Mouse (Mus musculus) bone marrow macrophage, adult 2 months (primary cell): ENCODE measurements around the gene Tpst1. TPM values are rescaled to one million over a fixed set of nuclear protein-coding genes. Genes with fewer than 3 reads are reported as not detected.

ENCODE experiments used
- H3K27ac ChIP-seq: 2 replicates; pipeline ENCODE4 v1.5.1; 2012; ENCODE audit warnings: low read depth, low read length; ENCODE audit not compliant: insufficient read depth
- H3K4me1 ChIP-seq: 2 replicates; pipeline ENCODE4 v1.6.1; 2012; ENCODE audit warnings: low read length; ENCODE audit not compliant: control insufficient read depth, insufficient read depth
- H3K4me3 ChIP-seq: 2 replicates; pipeline ENCODE4 v1.5.1; 2012; ENCODE audit warnings: mild to moderate bottlenecking, low read length, moderate library complexity; ENCODE audit not compliant: insufficient read depth
- CTCF ChIP-seq: IDR thresholded peaks from 2 replicates; pipeline ENCODE4 v1.5.1; 2012; ENCODE audit warnings: low read depth, mild to moderate bottlenecking, low read length, moderate library complexity
- POLR2A ChIP-seq: IDR thresholded peaks from 2 replicates; pipeline ENCODE4 v1.6.1; 2012; ENCODE audit warnings: mild to moderate bottlenecking, low read depth, low read length, borderline replicate concordance
- polyA plus RNA-seq: library from polyadenylated mRNA; stranded (reverse); fragments of >200 nt; gene quantifications from 2 replicates; pipeline ENCODE4 v1.2.4, GENCODE M21; 2012; ENCODE audit not compliant: missing spikeins, insufficient read depth, insufficient read length

Gene Tpst1
- polyA plus RNA-seq, 1 experiment = 14.7 TPM

DNA sequence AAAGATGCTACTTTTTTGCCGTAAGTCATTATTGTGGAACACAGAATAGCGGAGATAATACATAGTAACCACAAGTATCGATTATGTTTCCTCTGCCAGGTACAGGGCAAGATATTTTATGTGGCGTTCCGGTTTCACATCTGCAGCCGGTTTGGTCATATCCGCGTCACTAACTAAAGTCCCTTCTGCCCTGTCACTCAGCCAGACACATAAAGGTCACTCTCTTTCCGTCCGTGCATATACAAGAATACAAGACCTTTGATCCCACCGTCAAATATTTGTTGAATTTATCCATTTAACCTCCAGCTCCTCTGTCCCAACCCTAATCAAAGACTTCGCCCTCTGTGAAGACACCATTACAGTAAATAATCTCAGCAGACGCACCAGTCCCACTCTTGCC lies 63.5 kb downstream of the Tpst1 start:
- TF ChIP-seq POLR2A = no peak
- no peak for TF ChIP-seq CTCF
- Histone ChIP-seq H3K27ac (no peak overlapping the region), H3K4me1 (no peaks in the 10 kb centered on the region), H3K4me3 (no peak overlapping the region)

GRCm38 (mm10) chr5:130139393-130139792 lies 66.3 kb downstream of the Tpst1 start:
- peaks cover 3% of the 10 kb centered on the region; the same call in 1 of the 2 replicates for H3K4me1 ChIP-seq
- no peak overlapping the region for H3K4me3 ChIP-seq
- no peak overlapping the region for H3K27ac ChIP-seq
- TF ChIP-seq POLR2A (no peak), CTCF (no peak)

DNA sequence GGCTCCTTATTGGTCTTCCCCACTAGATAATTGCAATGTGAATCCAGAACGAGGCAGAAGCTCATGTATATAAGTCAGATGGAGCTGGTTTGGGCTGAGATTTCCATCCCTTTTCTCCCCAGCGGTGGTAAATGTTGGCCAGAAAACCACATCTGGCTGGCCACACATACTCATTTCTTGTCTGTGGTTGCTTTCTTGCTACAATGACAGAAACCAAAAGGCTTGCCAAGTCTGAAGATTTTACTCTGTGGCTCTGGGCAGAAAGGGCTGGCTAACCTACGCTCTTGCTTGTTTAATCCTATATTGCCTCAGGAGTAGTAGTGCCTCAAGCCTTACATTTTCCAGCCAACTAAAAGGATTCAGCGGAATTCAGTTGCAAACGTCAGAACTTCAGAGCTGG lies 68.0 kb downstream of the Tpst1 start:
- no peak overlapping the region for H3K4me3 ChIP-seq
- H3K27ac ChIP-seq = no peak overlapping the region
- peaks cover 12% of the 10 kb centered on the region for H3K4me1 ChIP-seq
- TF ChIP-seq CTCF (no peak), POLR2A (no peak)

DNA sequence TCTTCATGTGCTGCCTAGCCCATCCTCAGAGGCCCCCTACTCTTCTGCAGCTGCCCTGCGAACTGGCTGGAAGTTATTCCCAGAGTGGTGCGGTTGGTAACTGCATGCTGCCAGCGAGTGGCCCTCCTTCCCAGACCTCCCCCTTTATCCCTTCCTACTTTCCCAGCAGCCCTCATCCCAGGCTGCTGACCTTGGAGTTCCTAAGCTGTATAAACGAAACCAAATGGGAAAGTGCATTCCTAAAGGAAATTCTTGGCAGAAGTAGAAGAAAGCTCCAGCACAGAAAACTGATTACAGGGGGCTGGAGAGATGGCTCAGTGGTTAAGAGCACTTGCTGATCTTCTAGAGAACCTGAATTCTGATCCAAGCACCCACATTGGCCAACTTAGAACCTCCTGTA lies 68.9 kb downstream of the Tpst1 start:
- Histone ChIP-seq H3K4me3 (no peak overlapping the region), H3K27ac (no peak overlapping the region), H3K4me1 (peaks cover 14% of the 10 kb centered on the region)
- TF ChIP-seq CTCF (no peak), POLR2A (no peak)

- TF ChIP-seq CTCF (no peak), POLR2A (no peak)
- Histone ChIP-seq H3K4me1 (peaks cover 14% of the 10 kb centered on the region), H3K27ac (no peak overlapping the region), H3K4me3 (no peak overlapping the region)
Measured at GRCm38 (mm10) chr5:130143101-130143500, 70.0 kb downstream of the Tpst1 start.

DNA sequence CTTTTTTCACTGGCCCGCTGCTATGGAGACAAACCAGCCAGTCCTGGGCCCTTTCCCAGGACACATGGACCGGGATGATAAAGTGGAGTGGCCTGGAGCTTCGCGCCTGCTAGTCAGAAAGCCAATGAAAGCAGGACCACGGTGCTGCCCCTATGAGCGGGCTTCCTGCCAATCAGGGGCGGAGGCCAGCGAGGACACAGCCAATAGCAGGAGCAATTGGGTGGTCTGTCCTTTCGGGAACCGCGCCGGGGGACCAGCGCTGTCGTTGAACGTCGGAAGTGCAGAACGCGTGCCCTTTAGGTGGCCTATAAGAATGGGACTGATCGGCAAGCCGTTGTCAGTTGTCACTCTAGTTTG lies 70.8 kb downstream of the Tpst1 start:
- H3K4me3 ChIP-seq = peak overlapping the region; percentile 85
- peaks cover 14% of the 10 kb centered on the region for H3K4me1 ChIP-seq
- TF ChIP-seq POLR2A = no peak
- no peak for TF ChIP-seq CTCF
- no peak overlapping the region for H3K27ac ChIP-seq

- no peak for TF ChIP-seq CTCF
- TF ChIP-seq POLR2A = 0 out of 2 replicates have a peak, but pooled peaks have one; percentile 21
- H3K27ac ChIP-seq = peak within 1 kb of the TSS; percentile 40
- peak within 1 kb of the TSS; percentile 85 for H3K4me3 ChIP-seq
- H3K4me1 ChIP-seq = peaks cover 14% of the 10 kb centered on the region
Measured at GRCm38 (mm10) chr5:130144334-130145312, 71.5 kb downstream of the Tpst1 start, which contains the start of gene Kctd7. TSS of gene Kctd7 (plus strand) at chr5:130144861.

DNA sequence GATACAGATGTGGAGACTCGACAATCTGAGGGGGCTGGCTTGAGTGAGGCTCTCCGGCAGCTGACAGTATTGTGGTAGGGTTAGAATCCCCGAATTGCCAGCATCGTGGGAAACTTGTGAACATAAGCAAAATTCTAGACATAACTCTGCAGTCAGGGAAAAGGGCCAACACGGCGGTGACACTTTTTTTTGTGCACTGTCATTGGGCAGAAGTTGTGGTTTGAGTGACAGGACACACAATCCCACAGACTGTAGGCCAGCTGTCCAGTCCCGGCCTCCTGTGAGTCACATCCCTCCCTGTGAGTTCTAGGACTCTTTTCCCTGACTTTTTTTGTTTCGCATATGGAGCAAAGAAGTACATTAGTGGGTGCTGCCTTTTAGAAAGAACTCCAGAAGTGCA lies 72.8 kb downstream of the Tpst1 start:
- Histone ChIP-seq H3K4me3 (peak overlapping the region; percentile 85), H3K27ac (no peak overlapping the region), H3K4me1 (peaks cover 14% of the 10 kb centered on the region)
- TF ChIP-seq CTCF = no peak
- TF ChIP-seq POLR2A = no peak

- Histone ChIP-seq H3K4me1 (peaks cover 11% of the 10 kb centered on the region), H3K4me3 (no peak overlapping the region), H3K27ac (no peak overlapping the region)
- TF ChIP-seq POLR2A = no peak
- no peak for TF ChIP-seq CTCF
Measured at GRCm38 (mm10) chr5:130149726-130150310, 76.7 kb downstream of the Tpst1 start.

DNA sequence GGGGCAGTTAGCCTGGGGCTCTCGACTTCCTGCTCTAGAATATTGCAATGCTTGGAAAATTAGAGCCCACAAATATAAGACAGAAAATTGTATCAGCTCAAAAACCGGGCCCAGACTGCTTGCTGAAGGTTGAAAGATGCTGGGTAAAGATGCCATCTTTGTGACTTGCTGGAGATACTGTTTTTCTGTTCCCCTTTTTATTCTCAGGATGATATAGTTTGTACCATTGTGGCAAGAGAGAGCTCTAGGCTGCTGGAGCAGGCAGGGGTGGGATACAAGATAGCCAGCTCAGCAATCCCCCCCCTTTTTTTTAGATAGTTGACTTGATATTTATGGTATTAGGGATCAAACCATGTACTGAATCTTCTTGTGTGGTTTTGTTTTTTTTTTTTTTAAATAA lies 81.2 kb downstream of the Tpst1 start:
- no peak for TF ChIP-seq POLR2A
- TF ChIP-seq CTCF = no peak
- H3K4me3 ChIP-seq = no peak overlapping the region
- no peaks in the 10 kb centered on the region for H3K4me1 ChIP-seq
- H3K27ac ChIP-seq = no peak overlapping the region
